Mouse (Mus musculus) heart, postnatal 36 days (tissue): ENCODE data around the gene Vav1. TPM values are rescaled to one million over a fixed set of nuclear protein-coding genes. Genes with fewer than 3 reads are reported as not detected.
"Not testable (repeated sequence)": the region's sequence is repeated elsewhere in the genome, so short reads cannot be mapped to it uniquely, and the experiment has no call there.

Experiments used
- DNase-seq, 2 experiments: peaks; one replicate each; pipeline ENCODE4 v3.0.0; 2021 to 2022
- intact Hi-C: fragments of 180-260 bp; cut with DNase I; formaldehyde crosslinking; loops from one replicate; pipeline ENCODE4 v1.15.1; 2025
- total RNA-seq, 2 experiments: library from RNA; stranded (reverse); gene quantifications; 2 replicates each; pipeline ENCODE4 v1.2.3; 2021

Gene Vav1
- total RNA-seq, 2 experiments from 2014 or later = 1.4 to 2.5 TPM

- intact Hi-C loops = loop anchor here (10.0 kb wide), 1 partner anchor 267 kb away; no protein-coding TSS in a partner anchor
These were observed 53.3 kb downstream of the Vav1 start for GRCm38 (mm10) chr17:57332241-57332640.

GRCm38 (mm10) chr17:57334001-57334760 is 55.3 kb downstream of the Vav1 start:
- intact Hi-C loops = loop anchor here (1.0 to 10.0 kb wide), 5 partner anchors 57 to 337 kb away; partner anchors contain the start of genes Alkbh7 and Gpr108
- no peak for DNase-seq

More at GRCm38 (mm10) chr17:57332241-57332640, 53.3 kb downstream of the Vav1 start:
- DNase-seq = no peak

- peak; percentile 85 to 92 for DNase-seq
- intact Hi-C loops = loop anchor here (1.0 to 10.0 kb wide), 6 partner anchors 57 to 338 kb away; partner anchors contain the start of genes Alkbh7 and Gpr108
These were observed 55.9 kb downstream of the Vav1 start for GRCm38 (mm10) chr17:57334761-57335150.

- intact Hi-C loops = loop anchor here (1.0 to 10.0 kb wide), 4 partner anchors 116 to 338 kb away; partner anchors contain the start of gene Alkbh7
- not testable (repeated sequence) for DNase-seq
These were observed 56.3 kb downstream of the Vav1 start for GRCm38 (mm10) chr17:57335194-57335593.

GRCm38 (mm10) chr17:57335673-57336303 is 56.9 kb downstream of the Vav1 start:
- DNase-seq = peak; percentile 85 to 91
- intact Hi-C loops = loop anchor here (1.0 to 10.0 kb wide), 4 partner anchors 116 to 339 kb away; partner anchors contain the start of gene Alkbh7

- no peak for DNase-seq
- intact Hi-C loops = loop anchor here (10.0 kb wide), 1 partner anchor 273 kb away; no protein-coding TSS in a partner anchor
These were observed 59.1 kb downstream of the Vav1 start for GRCm38 (mm10) chr17:57337996-57338395.

- no peak for DNase-seq
- intact Hi-C loops = loop anchor here (10.0 kb wide), 1 partner anchor 274 kb away; no protein-coding TSS in a partner anchor
These were observed 60.4 kb downstream of the Vav1 start for GRCm38 (mm10) chr17:57339298-57339697.

GRCm38 (mm10) chr17:57341568-57341967 is 62.7 kb downstream of the Vav1 start:
- intact Hi-C loops = no loop called here
- DNase-seq = no peak

- intact Hi-C loops = no loop called here
These were observed 65.3 kb downstream of the Vav1 start for GRCm38 (mm10) chr17:57344029-57344707.

GRCm38 (mm10) chr17:57347017-57347416 is 68.1 kb downstream of the Vav1 start:
- no peak for DNase-seq
- intact Hi-C loops = no loop called here

More at GRCm38 (mm10) chr17:57344029-57344707, 65.3 kb downstream of the Vav1 start:
- DNase-seq = no peak

- intact Hi-C loops = no loop called here
- DNase-seq = no peak
These were observed 68.9 kb downstream of the Vav1 start for GRCm38 (mm10) chr17:57347781-57348180.

- intact Hi-C loops = no loop called here
- DNase-seq = no peak
These were observed 70.2 kb downstream of the Vav1 start for GRCm38 (mm10) chr17:57349067-57349466.

- no peak for DNase-seq
- intact Hi-C loops = no loop called here
These were observed 71.3 kb downstream of the Vav1 start for GRCm38 (mm10) chr17:57350212-57350611.

GRCm38 (mm10) chr17:57351107-57351506 is 72.2 kb downstream of the Vav1 start:
- intact Hi-C loops = no loop called here
- no peak for DNase-seq

- intact Hi-C loops = no loop called here
- peak in 1 of 2 experiments; percentile 15 for DNase-seq
These were observed 79.5 kb downstream of the Vav1 start, which contains the start of gene Adgre1 for GRCm38 (mm10) chr17:57358441-57358840. Gene Adgre1 (plus strand): TSS chr17:57358691.

- DNase-seq = no peak
- intact Hi-C loops = no loop called here
These were observed 80.8 kb downstream of the Vav1 start for GRCm38 (mm10) chr17:57359485-57360241.
